Mouse (Mus musculus): ENCODE measurements around the gene Spint2. TPM values are rescaled to one million over a fixed set of nuclear protein-coding genes. Genes with fewer than 3 reads are reported as not detected.

Gene Spint2
- polyA plus RNA-seq, 1 experiment from 2014 or later: 386 TPM

DNA sequence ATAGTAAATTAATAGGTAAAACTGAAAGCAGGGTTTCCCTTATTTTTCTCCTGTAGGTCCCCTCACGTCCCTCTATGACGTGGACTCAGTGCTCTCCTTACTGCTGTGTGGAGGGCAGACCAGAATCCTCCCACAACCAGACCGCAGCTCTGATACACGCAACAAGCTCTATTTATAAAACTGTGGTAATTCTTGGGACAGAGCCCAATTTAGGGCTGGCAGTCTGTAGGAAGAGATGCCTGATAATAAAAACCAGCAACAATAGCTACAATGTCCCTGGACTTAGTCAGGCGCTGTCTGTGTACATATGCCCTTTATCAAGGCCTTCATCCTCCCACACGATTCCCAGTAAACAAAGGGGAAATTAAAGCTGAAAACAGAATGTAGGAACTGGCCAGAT is 48.0 kb downstream of the Spint2 start:
- Histone ChIP-seq H3K36me3 (ENCODE audit: control insufficient read depth, insufficient read depth, low read length) (no peaks in the 10 kb centered on the region), H3K9ac (replicated peaks; ENCODE audit: low read depth, low read length) (no peak overlapping the region), H3K9me3 (ENCODE audit: control insufficient read depth, low read depth, low read length) (no peaks in the 10 kb centered on the region), H3K4me2 (replicated peaks; ENCODE audit: low read depth, low read length) (no peak overlapping the region), H3K4me1 (ENCODE audit: control insufficient read depth, insufficient read depth, low read length) (no peaks in the 10 kb centered on the region), H3K4me3 (ENCODE audit: low read depth, low read length) (no peak overlapping the region), H3K27ac (ENCODE audit: low read length) (no peak overlapping the region), H3K27me3 (ENCODE audit: control insufficient read depth, insufficient read depth, low read length) (no peaks in the 10 kb centered on the region; the same call in 1 of the 2 replicates)
- ATAC-seq (ENCODE audit: insufficient number of reproducible peaks, insufficient read depth, low FRiP score, low read depth): no peak
- WGBS: 63% methylated on average over 6 of the region's 6 CpGs

GRCm38 (mm10) chr7:29232247-29233013 is 49.3 kb downstream of the Spint2 start, which contains the start of gene Kcnk6:
Gene Kcnk6 (minus strand): TSS chr7:29232515.
- no peaks in the 10 kb centered on the region for H3K36me3 ChIP-seq (ENCODE audit: control insufficient read depth, insufficient read depth, low read length)
- no peaks in the 10 kb centered on the region for H3K4me1 ChIP-seq (ENCODE audit: control insufficient read depth, insufficient read depth, low read length)
- peak within 1 kb of the TSS; percentile 96 for H3K4me2 ChIP-seq (replicated peaks; ENCODE audit: low read depth, low read length)
- peak; percentile 33; the same call in 1 of the 2 replicates for ATAC-seq (ENCODE audit: insufficient number of reproducible peaks, insufficient read depth, low FRiP score, low read depth)
- peak within 1 kb of the TSS; percentile 60 for H3K4me3 ChIP-seq (ENCODE audit: low read depth, low read length)
- no peak within 1 kb of the TSS for H3K27ac ChIP-seq (ENCODE audit: low read length)
- H3K9me3 ChIP-seq (ENCODE audit: control insufficient read depth, low read depth, low read length): no peaks in the 10 kb centered on the region
- 1% methylated on average over 60 of the region's 62 CpGs for WGBS
- peak within 1 kb of the TSS; percentile 61 for H3K9ac ChIP-seq (replicated peaks; ENCODE audit: low read depth, low read length)
- no peaks in the 10 kb centered on the region; the same call in 1 of the 2 replicates for H3K27me3 ChIP-seq (ENCODE audit: control insufficient read depth, insufficient read depth, low read length)

GRCm38 (mm10) chr7:29231517-29231916 is 50.2 kb downstream of the Spint2 start:
- Histone ChIP-seq H3K4me1 (ENCODE audit: control insufficient read depth, insufficient read depth, low read length) (no peaks in the 10 kb centered on the region), H3K27ac (ENCODE audit: low read length) (no peak overlapping the region), H3K4me3 (ENCODE audit: low read depth, low read length) (peak overlapping the region; percentile 60; the same call in 1 of the 2 replicates), H3K9ac (replicated peaks; ENCODE audit: low read depth, low read length) (no peak overlapping the region), H3K9me3 (ENCODE audit: control insufficient read depth, low read depth, low read length) (no peaks in the 10 kb centered on the region), H3K27me3 (ENCODE audit: control insufficient read depth, insufficient read depth, low read length) (no peaks in the 10 kb centered on the region; the same call in 1 of the 2 replicates), H3K4me2 (replicated peaks; ENCODE audit: low read depth, low read length) (peak overlapping the region; percentile 96), H3K36me3 (ENCODE audit: control insufficient read depth, insufficient read depth, low read length) (no peaks in the 10 kb centered on the region)
- WGBS: 63% methylated on average over 3 of the region's 3 CpGs
- no peak for ATAC-seq (ENCODE audit: insufficient number of reproducible peaks, insufficient read depth, low FRiP score, low read depth)

- Histone ChIP-seq H3K4me2 (replicated peaks; ENCODE audit: low read depth, low read length) (no peak overlapping the region), H3K9ac (replicated peaks; ENCODE audit: low read depth, low read length) (no peak overlapping the region), H3K4me3 (ENCODE audit: low read depth, low read length) (no peak overlapping the region), H3K27ac (ENCODE audit: low read length) (no peak overlapping the region), H3K9me3 (ENCODE audit: control insufficient read depth, low read depth, low read length) (no peaks in the 10 kb centered on the region), H3K36me3 (ENCODE audit: control insufficient read depth, insufficient read depth, low read length) (no peaks in the 10 kb centered on the region), H3K27me3 (ENCODE audit: control insufficient read depth, insufficient read depth, low read length) (no peaks in the 10 kb centered on the region; the same call in 1 of the 2 replicates), H3K4me1 (ENCODE audit: control insufficient read depth, insufficient read depth, low read length) (0 out of 2 replicates have a peak, but pooled peaks cover under 1% of the 10 kb centered on the region)
- no peak for ATAC-seq (ENCODE audit: insufficient number of reproducible peaks, insufficient read depth, low FRiP score, low read depth)
- 60% methylated on average over 3 of the region's 3 CpGs for WGBS
Measured at GRCm38 (mm10) chr7:29230560-29230959, 51.2 kb downstream of the Spint2 start.

- no peak for ATAC-seq (ENCODE audit: insufficient number of reproducible peaks, insufficient read depth, low FRiP score, low read depth)
- H3K9ac ChIP-seq (replicated peaks; ENCODE audit: low read depth, low read length): no peak overlapping the region
- no peaks in the 10 kb centered on the region for H3K36me3 ChIP-seq (ENCODE audit: control insufficient read depth, insufficient read depth, low read length)
- H3K27ac ChIP-seq (ENCODE audit: low read length): no peak overlapping the region
- H3K9me3 ChIP-seq (ENCODE audit: control insufficient read depth, low read depth, low read length): no peaks in the 10 kb centered on the region
- no peaks in the 10 kb centered on the region; the same call in 1 of the 2 replicates for H3K27me3 ChIP-seq (ENCODE audit: control insufficient read depth, insufficient read depth, low read length)
- WGBS: 79% methylated on average over 4 of the region's 4 CpGs
- no peak overlapping the region for H3K4me2 ChIP-seq (replicated peaks; ENCODE audit: low read depth, low read length)
- 0 out of 2 replicates have a peak, but pooled peaks cover 3% of the 10 kb centered on the region for H3K4me1 ChIP-seq (ENCODE audit: control insufficient read depth, insufficient read depth, low read length)
- H3K4me3 ChIP-seq (ENCODE audit: low read depth, low read length): no peak overlapping the region
Measured at GRCm38 (mm10) chr7:29228202-29228601, 53.5 kb downstream of the Spint2 start.

DNA sequence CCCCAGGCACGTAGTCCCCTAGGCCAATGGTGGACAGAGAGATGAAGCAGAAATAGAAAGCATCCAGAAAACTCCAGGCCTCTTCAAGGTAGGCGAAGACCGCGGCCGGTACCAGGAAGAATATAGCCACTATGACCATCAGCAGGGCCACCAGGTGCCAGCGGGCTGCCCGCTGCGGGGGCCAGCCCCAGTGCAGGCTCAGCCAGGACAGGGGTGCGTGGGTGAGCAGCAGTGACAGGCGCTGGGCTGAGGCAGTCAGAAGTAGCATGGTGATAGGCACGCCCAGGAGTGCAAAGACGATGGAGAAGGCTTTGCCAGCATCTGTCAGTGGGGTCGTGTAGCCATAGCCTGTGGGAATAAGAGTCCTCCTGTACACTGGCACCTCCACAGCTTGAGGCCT is 56.2 kb downstream of the Spint2 start:
- H3K27ac ChIP-seq (ENCODE audit: low read length): no peak overlapping the region
- ATAC-seq (ENCODE audit: insufficient number of reproducible peaks, insufficient read depth, low FRiP score, low read depth): no peak
- WGBS: 73% methylated on average over 13 of the region's 13 CpGs
- no peak overlapping the region for H3K9ac ChIP-seq (replicated peaks; ENCODE audit: low read depth, low read length)
- 0 out of 2 replicates have a peak, but pooled peaks cover 3% of the 10 kb centered on the region for H3K4me1 ChIP-seq (ENCODE audit: control insufficient read depth, insufficient read depth, low read length)
- H3K36me3 ChIP-seq (ENCODE audit: control insufficient read depth, insufficient read depth, low read length): no peaks in the 10 kb centered on the region
- no peak overlapping the region for H3K4me2 ChIP-seq (replicated peaks; ENCODE audit: low read depth, low read length)
- no peaks in the 10 kb centered on the region for H3K27me3 ChIP-seq (ENCODE audit: control insufficient read depth, insufficient read depth, low read length)
- H3K4me3 ChIP-seq (ENCODE audit: low read depth, low read length): no peak overlapping the region
- H3K9me3 ChIP-seq (ENCODE audit: control insufficient read depth, low read depth, low read length): 0 out of 2 replicates have a peak, but pooled peaks cover under 1% of the 10 kb centered on the region

DNA sequence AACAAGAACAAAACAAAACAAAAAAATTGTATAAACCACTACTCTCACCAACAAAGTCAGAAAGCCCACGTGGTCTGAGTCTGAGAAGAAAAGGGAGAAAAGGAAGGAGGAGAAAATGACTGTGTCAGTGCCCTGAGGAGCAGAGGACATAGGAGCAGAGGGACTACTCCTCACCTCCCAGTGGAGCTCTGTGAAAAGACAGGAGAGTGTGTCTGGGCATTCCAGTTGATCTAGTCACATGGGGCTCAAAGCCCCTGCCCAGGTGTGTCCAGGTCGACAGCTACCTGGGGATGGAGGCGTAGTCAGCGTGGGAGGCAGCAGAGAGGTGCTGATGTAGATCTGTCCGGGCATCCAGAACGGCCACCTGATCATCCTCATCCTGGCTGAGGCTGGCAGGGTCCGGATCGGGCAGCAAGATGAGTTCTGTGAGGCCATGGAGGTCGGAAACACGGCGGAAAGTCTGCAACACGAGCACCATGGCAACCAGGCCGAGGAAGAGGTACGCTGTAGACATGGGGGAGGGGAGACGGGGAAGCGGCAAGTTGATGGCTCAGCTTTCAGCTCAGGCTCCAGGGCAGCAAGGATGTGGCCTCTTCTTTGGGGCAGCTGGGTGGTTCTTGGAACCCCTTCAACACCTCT is 56.8 kb downstream of the Spint2 start:
- Histone ChIP-seq H3K4me2 (replicated peaks; ENCODE audit: low read depth, low read length) (no peak overlapping the region), H3K4me3 (ENCODE audit: low read depth, low read length) (no peak overlapping the region), H3K9ac (replicated peaks; ENCODE audit: low read depth, low read length) (no peak overlapping the region), H3K4me1 (ENCODE audit: control insufficient read depth, insufficient read depth, low read length) (0 out of 2 replicates have a peak, but pooled peaks cover 3% of the 10 kb centered on the region), H3K9me3 (ENCODE audit: control insufficient read depth, low read depth, low read length) (peaks cover 3% of the 10 kb centered on the region; the same call in 1 of the 2 replicates), H3K36me3 (ENCODE audit: control insufficient read depth, insufficient read depth, low read length) (no peaks in the 10 kb centered on the region), H3K27ac (ENCODE audit: low read length) (no peak overlapping the region), H3K27me3 (ENCODE audit: control insufficient read depth, insufficient read depth, low read length) (no peaks in the 10 kb centered on the region)
- no peak for ATAC-seq (ENCODE audit: insufficient number of reproducible peaks, insufficient read depth, low FRiP score, low read depth)
- 13% methylated on average over 16 of the region's 16 CpGs for WGBS

- 42% methylated on average over 15 of the region's 15 CpGs for WGBS
- Histone ChIP-seq H3K4me3 (ENCODE audit: low read depth, low read length) (no peak overlapping the region), H3K27me3 (ENCODE audit: control insufficient read depth, insufficient read depth, low read length) (no peaks in the 10 kb centered on the region), H3K4me1 (ENCODE audit: control insufficient read depth, insufficient read depth, low read length) (0 out of 2 replicates have a peak, but pooled peaks cover 5% of the 10 kb centered on the region), H3K4me2 (replicated peaks; ENCODE audit: low read depth, low read length) (no peak overlapping the region), H3K27ac (ENCODE audit: low read length) (no peak overlapping the region), H3K9me3 (ENCODE audit: control insufficient read depth, low read depth, low read length) (peaks cover 4% of the 10 kb centered on the region), H3K36me3 (ENCODE audit: control insufficient read depth, insufficient read depth, low read length) (no peaks in the 10 kb centered on the region), H3K9ac (replicated peaks; ENCODE audit: low read depth, low read length) (no peak overlapping the region)
- ATAC-seq (ENCODE audit: insufficient number of reproducible peaks, insufficient read depth, low FRiP score, low read depth): no peak
Measured at GRCm38 (mm10) chr7:29214846-29215245, 66.9 kb downstream of the Spint2 start.
